Mouse (Mus musculus): ENCODE data around the gene Vdr.

DNA sequence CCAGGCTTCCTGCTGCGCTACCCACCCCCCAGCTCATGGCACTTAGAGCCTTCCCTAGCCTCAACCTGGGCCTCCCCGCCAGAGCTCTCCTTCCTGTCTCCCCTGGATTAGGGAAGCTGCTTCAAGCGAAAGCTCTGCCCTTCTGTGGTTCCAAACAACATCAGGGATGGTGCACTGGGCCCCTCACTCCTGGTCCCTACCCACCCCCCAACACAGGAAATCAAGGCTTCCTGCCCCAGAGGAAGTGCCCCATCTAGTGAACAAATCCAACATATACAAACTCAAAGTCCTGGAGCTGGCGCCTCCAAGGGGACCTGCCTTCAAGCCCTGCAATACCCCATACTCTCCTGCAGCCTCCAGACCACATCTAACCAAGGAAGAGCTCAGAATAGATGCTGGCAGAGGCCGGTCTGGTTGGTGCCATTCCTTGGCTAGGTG is 81.5 kb downstream of the Vdr start:
- TF ChIP-seq POLR2A (IDR thresholded peaks at IDR 0.05; ENCODE audit: low read depth, low read length) (no peak), CTCF (IDR thresholded peaks at IDR 0.05; ENCODE audit: extremely low read depth, insufficient read length, insufficient replicate concordance, low read depth, low read length) (no peak)
